Mouse (Mus musculus) limb, embryonic 11.5 days (tissue): Measurements from ENCODE around the gene Shb. TPM values are rescaled to one million over a fixed set of nuclear protein-coding genes. Genes with fewer than 3 reads are reported as not detected.

ENCODE experiments used
- ATAC-seq: fragments of 200-750 bp; cut with Nextera tagmentation; 2 replicates; pipeline ENCODE4 v1.8.0; 2017; ENCODE audit warnings: low read depth; ENCODE audit not compliant: insufficient number of reproducible peaks, low FRiP score, low TSS enrichment
- DNase-seq: peaks from one replicate; pipeline ENCODE4 v3.0.0-alpha.2; 2015; ENCODE audit warnings: low spot score
- H3K27ac ChIP-seq: fragments of 300-500 bp; sonication (generic); replicated peaks from 2 replicates; pipeline ENCODE4 v1.5.1; 2014; ENCODE audit warnings: low read depth, mild to moderate bottlenecking, low read length
- H3K27me3 ChIP-seq: fragments of 300-500 bp; sonication (generic); 2 replicates; pipeline ENCODE4 v1.6.1; 2014; ENCODE audit warnings: mild to moderate bottlenecking, low read length, mixed read lengths; ENCODE audit not compliant: control insufficient read depth, insufficient read depth
- H3K36me3 ChIP-seq: fragments of 300-500 bp; sonication (generic); 2 replicates; pipeline ENCODE4 v1.6.1; 2014; ENCODE audit warnings: mild to moderate bottlenecking, low read length, moderate library complexity, mixed read lengths; ENCODE audit not compliant: control insufficient read depth, insufficient read depth
- H3K4me1 ChIP-seq: fragments of 300-500 bp; sonication (generic); 2 replicates; pipeline ENCODE4 v1.6.1; 2014; ENCODE audit warnings: low read length, mixed read lengths; ENCODE audit not compliant: control insufficient read depth, insufficient read depth
- H3K4me2 ChIP-seq: fragments of 300-500 bp; sonication (generic); 2 replicates; pipeline ENCODE4 v1.6.1; 2014; ENCODE audit warnings: low read depth, mild to moderate bottlenecking, moderate library complexity; ENCODE audit not compliant: severe bottlenecking
- H3K4me3 ChIP-seq: fragments of 300-500 bp; sonication (generic); 2 replicates; pipeline ENCODE4 v1.5.1; 2014; ENCODE audit warnings: low read depth, low read length
- H3K9ac ChIP-seq: fragments of 300-500 bp; sonication (generic); 2 replicates; pipeline ENCODE4 v1.6.1; 2014; ENCODE audit warnings: mild to moderate bottlenecking, low read length
- H3K9me3 ChIP-seq: fragments of 300-500 bp; sonication (generic); 2 replicates; pipeline ENCODE4 v1.6.1; 2016; ENCODE audit warnings: low read length; ENCODE audit not compliant: control insufficient read depth
- WGBS: fragments of 180-500 bp; shearing (Covaris S2); extraction: QIAGEN DNeasy Blood & Tissue Kit; methylation state at CpG from one replicate; pipeline ENCODE4 v1.1.7; 2014; 5-methylcytosine and 5-hydroxymethylcytosine counted together
- polyA plus RNA-seq: library from polyadenylated mRNA; unstranded; fragments of >200 nt; fragmentation: Nextera tagmentation; extraction: Ambion mirVana; gene quantifications from 2 replicates; pipeline ENCODE4 v1.2.1, GENCODE M21; 2014

Gene Shb
- polyA plus RNA-seq, 1 experiment from 2014 or later = 6.4 TPM

DNA sequence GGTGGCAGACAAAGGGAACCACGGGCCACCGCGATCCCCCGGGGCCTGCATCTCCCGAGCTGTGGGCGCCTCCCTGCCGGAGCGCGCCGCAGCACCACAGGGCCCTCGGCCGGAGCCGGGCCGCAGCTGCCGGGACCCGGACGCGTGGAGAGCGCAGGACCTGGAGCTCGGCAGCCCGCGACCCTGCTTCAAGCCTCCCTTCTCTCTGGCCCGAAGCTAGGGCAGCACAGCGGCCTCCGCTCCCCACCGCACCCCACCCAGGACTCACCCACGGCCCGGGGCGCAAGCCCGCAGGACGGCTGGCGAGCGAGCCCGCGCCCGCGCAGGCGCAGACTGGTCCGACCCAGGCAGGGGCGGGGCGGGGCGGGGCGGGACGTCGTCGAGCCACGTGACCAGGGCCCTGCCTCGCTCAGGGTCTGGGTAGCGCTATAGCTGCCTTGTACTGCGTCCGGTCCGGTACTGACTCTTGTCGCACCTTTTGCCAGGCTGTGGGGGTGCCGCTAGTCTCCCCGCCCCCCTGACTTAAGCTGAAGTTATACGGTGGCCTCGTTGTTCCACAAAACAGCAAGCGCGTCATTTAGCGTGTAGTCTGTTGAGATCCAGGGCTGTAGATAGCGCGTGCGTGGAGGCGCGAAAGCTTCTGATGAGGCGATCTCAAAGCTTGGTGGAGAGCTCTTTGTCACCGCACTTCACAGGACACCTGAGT, 123.7 kb downstream of the Shb start, which contains the start of gene Slc25a51:
Slc25a51 (minus strand) TSS at position 340 of the 706 bp plus-strand sequence.
- Histone ChIP-seq H3K9ac (peak within 1 kb of the TSS; percentile 97), H3K36me3 (peaks cover 10% of the 10 kb centered on the region), H3K4me1 (peaks cover 15% of the 10 kb centered on the region), H3K27me3 (no peaks in the 10 kb centered on the region), H3K27ac (peak within 1 kb of the TSS; percentile 76), H3K4me2 (peak within 1 kb of the TSS; percentile 73), H3K4me3 (peak within 1 kb of the TSS; percentile 99), H3K9me3 (no peaks in the 10 kb centered on the region)
- whole genome bisulfite sequencing = under 1% methylated on average over 67 of the region's 67 CpGs
- ATAC-seq (peak; percentile 96), DNase-seq (peak; percentile 92)

DNA sequence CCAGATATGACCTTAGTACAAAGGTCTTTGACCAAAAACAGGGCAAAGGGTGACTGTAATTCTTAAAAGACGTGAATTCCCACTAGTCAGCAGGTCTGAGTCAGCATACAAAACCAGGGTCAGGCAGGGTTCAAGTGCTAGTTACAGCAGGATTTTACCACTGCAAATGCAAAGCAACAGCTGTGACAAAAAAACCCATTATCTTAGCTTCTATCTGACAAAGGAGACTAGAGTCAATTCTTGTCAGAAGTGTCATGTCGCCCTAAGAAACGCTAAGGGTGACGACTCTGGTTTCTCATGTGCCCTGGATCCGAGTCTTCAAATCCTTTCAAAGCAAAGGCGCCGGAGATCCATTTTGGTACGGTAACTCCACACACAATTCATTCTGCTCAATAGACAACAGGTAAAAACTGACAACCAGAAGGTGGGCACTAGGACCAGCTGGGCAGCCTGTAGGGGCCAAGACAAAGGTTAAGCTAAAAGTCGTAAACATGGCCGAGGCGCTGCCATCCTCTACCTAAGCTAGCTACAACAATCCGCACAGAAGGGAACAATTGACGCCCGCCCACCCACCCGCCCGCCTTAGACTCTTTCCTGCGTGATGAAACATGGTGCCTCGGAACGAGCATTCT, 124.5 kb downstream of the Shb start:
- peaks cover 15% of the 10 kb centered on the region for H3K4me1 ChIP-seq
- peak overlapping the region; percentile 76 for H3K27ac ChIP-seq
- peaks cover 15% of the 10 kb centered on the region for H3K36me3 ChIP-seq
- peak overlapping the region; percentile 97 for H3K9ac ChIP-seq
- H3K4me3 ChIP-seq = peak overlapping the region; percentile 99
- no peaks in the 10 kb centered on the region for H3K9me3 ChIP-seq
- H3K27me3 ChIP-seq = no peaks in the 10 kb centered on the region
- H3K4me2 ChIP-seq = peak overlapping the region; percentile 73
- no peak for ATAC-seq
- 4% methylated on average over 19 of the region's 19 CpGs for WGBS
- peak; percentile 60 for DNase-seq

DNA sequence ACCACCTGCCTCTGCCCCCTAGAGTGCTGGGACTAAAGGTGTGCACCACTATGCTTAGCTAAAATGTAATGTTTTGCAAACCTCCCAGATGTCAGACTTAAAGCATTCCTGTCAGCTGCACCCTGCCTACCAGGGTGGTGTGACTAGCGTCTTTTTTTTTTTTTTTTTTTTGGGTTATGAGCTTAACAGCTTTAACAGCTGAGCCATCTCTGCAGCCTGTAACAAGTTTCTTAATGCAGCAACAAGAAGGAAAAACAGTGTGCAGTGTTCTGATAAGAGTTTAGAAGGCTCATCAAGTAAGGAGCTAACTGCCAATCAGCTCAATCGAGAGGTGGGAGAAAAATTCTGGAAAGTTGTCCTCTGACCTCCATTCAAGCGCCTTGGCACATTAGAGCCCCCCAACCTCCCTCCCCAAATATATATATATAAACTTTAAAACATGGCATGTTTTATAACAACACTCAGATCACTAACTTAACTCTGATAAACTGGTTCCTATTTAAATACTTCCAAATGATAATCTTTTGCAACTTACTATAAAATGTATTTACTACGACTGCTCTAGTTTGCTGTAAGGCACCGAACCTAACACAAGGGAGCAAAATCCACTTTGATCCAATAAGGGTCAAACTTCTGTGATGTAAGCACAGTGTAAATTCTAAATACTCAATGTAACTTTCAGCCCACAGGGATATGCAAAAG, 125.1 kb downstream of the Shb start:
- peaks cover 18% of the 10 kb centered on the region for H3K36me3 ChIP-seq
- H3K9ac ChIP-seq = peak overlapping the region; percentile 97; the same call in 1 of the 2 replicates
- WGBS = 69% methylated on average over 5 of the region's 5 CpGs
- H3K4me3 ChIP-seq = peak overlapping the region; percentile 99
- no peak overlapping the region for H3K27ac ChIP-seq
- ATAC-seq (no peak), DNase-seq (no peak)
- H3K4me1 ChIP-seq = peaks cover 15% of the 10 kb centered on the region
- H3K9me3 ChIP-seq = no peaks in the 10 kb centered on the region
- H3K4me2 ChIP-seq = peak overlapping the region; percentile 73
- no peaks in the 10 kb centered on the region for H3K27me3 ChIP-seq

DNA sequence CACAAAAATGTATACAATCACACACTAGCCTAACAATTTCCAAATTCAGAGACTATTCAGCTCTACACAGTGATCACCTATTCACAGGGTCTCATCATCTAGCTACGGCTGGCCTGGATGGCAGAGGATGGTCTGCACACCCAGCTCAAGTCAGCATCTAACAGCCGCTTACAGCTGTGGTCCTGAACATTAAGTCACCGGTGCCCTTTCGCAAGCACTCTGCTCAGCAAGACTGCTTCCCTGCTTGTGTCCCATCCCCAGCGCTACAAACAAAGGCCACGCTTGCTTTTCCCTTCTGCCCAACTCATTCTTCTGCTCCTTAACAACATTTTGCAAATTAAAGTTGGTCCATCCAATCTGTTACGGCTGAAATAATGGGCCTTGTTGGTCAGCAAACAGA, 125.9 kb downstream of the Shb start:
- peaks cover 15% of the 10 kb centered on the region for H3K4me1 ChIP-seq
- no peak overlapping the region for H3K9ac ChIP-seq
- H3K27me3 ChIP-seq = no peaks in the 10 kb centered on the region
- no peak overlapping the region; the same call in 1 of the 2 replicates for H3K4me2 ChIP-seq
- DNase-seq = no peak
- ATAC-seq = no peak
- WGBS = 90% methylated on average over 7 of the region's 7 CpGs
- peaks cover 20% of the 10 kb centered on the region for H3K36me3 ChIP-seq
- H3K9me3 ChIP-seq = no peaks in the 10 kb centered on the region
- H3K27ac ChIP-seq = no peak overlapping the region
- no peak overlapping the region for H3K4me3 ChIP-seq

DNA sequence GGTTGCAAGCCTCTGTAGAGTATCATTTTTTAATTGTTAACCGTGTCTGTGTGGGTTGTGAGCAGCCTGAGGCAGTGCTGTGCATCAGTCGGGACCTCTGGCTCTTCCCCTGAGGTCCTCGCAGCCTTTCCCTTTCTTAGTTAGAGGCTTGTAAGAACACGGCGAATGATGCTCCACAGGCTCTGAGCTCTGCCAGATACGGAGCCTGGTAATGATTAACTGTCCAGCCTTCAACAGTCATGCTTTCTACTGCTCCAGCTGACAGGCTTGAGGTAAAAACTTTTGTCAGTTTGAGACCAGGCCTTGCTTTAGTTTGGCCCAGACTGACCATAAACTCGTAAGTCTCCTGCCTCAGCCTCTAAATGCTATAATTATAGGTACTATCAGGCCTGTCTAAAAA, 127.0 kb downstream of the Shb start:
- H3K27me3 ChIP-seq = no peaks in the 10 kb centered on the region
- peaks cover 15% of the 10 kb centered on the region for H3K4me1 ChIP-seq
- peaks cover 20% of the 10 kb centered on the region for H3K36me3 ChIP-seq
- H3K4me2 ChIP-seq = no peak overlapping the region
- no peak overlapping the region for H3K4me3 ChIP-seq
- WGBS = 67% methylated on average over 7 of the region's 7 CpGs
- no peak overlapping the region for H3K27ac ChIP-seq
- no peak overlapping the region for H3K9ac ChIP-seq
- H3K9me3 ChIP-seq = no peaks in the 10 kb centered on the region
- DNase-seq (no peak), ATAC-seq (no peak)

DNA sequence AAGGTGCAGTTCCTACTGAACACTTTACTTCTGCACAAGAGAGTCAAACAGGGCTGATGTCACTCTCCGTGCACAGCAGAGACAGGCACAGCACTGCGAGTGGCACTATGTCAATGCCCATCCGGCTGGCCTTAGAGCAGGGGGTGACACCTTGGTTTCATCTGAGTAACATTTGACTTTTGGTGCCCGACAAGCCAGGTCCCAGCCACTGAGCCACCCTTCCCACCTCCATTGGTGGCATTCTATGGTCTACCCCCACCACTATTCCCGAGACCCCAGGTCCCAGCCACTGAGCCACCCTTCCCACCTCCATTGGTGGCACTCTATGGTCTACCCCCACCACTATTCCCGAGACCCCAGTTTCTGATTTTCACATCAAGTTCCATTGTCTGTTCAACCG, 128.2 kb downstream of the Shb start:
- ATAC-seq (no peak), DNase-seq (no peak)
- H3K4me2 ChIP-seq = no peak overlapping the region
- 95% methylated on average over 7 of the region's 7 CpGs for WGBS
- no peak overlapping the region for H3K4me3 ChIP-seq
- peaks cover 15% of the 10 kb centered on the region for H3K4me1 ChIP-seq
- no peaks in the 10 kb centered on the region for H3K9me3 ChIP-seq
- no peak overlapping the region for H3K9ac ChIP-seq
- no peak overlapping the region for H3K27ac ChIP-seq
- no peaks in the 10 kb centered on the region for H3K27me3 ChIP-seq
- peaks cover 22% of the 10 kb centered on the region for H3K36me3 ChIP-seq

DNA sequence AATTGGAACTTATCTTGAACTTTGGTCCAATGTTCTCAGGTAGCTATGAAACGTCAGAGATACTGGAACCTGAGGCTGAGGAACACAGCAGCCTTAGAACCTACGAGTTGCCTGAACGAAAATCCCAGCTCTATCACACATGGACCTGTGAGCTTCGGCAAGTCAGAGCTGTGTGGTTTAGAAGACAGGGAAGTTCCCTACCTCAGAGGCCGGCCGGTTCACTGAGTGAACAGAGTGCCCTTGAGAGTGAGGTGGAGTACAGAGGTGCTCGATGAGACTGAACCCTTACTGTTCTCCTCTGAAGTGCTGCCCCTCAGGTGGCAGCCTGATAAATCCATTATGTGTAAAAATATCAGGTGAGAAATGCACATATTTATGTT, 128.8 kb downstream of the Shb start:
- H3K27ac ChIP-seq = no peak overlapping the region
- WGBS = 94% methylated on average over 7 of the region's 7 CpGs
- H3K4me1 ChIP-seq = peaks cover 15% of the 10 kb centered on the region
- no peak overlapping the region for H3K4me3 ChIP-seq
- no peak for ATAC-seq
- no peak overlapping the region for H3K4me2 ChIP-seq
- peaks cover 25% of the 10 kb centered on the region for H3K36me3 ChIP-seq
- no peak overlapping the region for H3K9ac ChIP-seq
- H3K9me3 ChIP-seq = no peaks in the 10 kb centered on the region
- DNase-seq = no peak
- H3K27me3 ChIP-seq = no peaks in the 10 kb centered on the region

DNA sequence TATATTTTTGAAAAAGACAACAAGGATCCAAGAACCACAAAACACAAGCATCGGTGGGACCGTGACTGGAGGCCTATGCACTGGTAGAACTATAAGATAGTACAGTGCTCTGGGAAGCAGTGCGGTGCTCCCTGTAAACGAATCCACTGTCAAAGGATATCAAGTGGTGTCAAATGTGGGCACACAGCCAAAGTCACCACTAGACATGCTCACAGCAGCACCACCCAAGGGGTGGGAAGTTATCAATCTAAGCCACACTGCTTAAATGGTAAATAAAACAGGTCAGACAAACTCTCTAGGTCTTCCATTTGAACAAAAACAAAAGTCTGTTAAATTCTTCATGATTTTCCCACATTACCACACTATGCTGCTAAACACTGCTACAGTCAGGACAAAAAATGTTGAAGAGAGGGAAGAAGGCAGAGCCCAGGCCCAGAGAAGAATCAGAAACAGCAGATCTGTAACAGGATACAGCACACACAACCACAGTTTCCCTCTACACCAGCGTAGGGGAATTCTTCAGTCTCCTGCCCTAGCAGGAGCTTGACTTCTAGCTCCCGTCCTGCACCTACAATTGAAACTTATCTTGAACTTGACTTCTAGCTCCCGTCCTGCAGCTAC, 129.3 kb downstream of the Shb start:
- 92% methylated on average over 7 of the region's 7 CpGs for WGBS
- H3K4me1 ChIP-seq = peaks cover 15% of the 10 kb centered on the region
- ATAC-seq = no peak
- peaks cover 26% of the 10 kb centered on the region for H3K36me3 ChIP-seq
- H3K27me3 ChIP-seq = no peaks in the 10 kb centered on the region
- DNase-seq = no peak
- H3K27ac ChIP-seq = no peak overlapping the region
- H3K9ac ChIP-seq = no peak overlapping the region
- no peaks in the 10 kb centered on the region for H3K9me3 ChIP-seq
- H3K4me2 ChIP-seq = no peak overlapping the region
- H3K4me3 ChIP-seq = no peak overlapping the region
